In the genomic region with DNA sequence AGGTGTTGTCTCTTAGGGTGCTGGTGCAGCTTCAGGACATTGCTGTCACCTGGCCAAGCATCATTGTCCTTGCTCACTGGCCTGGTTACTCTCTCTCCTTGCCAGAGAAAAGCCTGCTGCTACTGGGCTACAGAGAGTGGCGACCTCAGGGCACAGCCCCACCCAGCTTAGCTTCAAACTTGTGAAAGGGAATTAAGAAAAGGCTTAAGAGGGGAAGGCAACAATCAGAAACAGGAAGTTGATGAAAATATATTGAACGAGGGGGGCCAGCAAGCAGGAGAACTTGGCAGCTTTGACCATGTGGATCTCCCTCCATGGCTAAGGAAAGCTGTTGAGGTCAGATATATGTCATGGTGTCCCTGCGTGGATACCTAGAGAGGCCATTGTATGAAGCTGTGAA, we compare ENCODE assay signal across 15 mouse cellular contexts.
"Had no signal": no experiment of that assay in that cellular context is flagged by ENCODE, and none has a peak within 500 bp of the region (broad histone marks: within the 10 kb centered on the region; RNA-seq: fewer than 3 reads in every experiment).

No protein-coding gene starts in this region.

- H3K4me3 ChIP-seq: layer of hippocampus, adult 2 months; limb, embryonic 15.5 days; midbrain, embryonic 10.5 days; midbrain, embryonic 15.5 days; neural tube, embryonic 13.5 days; stomach, embryonic 15.5 days had no signal

- H3K4me2 ChIP-seq: limb, embryonic 15.5 days; midbrain, embryonic 15.5 days; neural tube, embryonic 13.5 days; stomach, embryonic 15.5 days had no signal

- H3K27ac ChIP-seq: kidney, postnatal 0 days; layer of hippocampus, adult 2 months; limb, embryonic 15.5 days; liver, embryonic 14.5 days; midbrain, embryonic 10.5 days; midbrain, embryonic 15.5 days; neural tube, embryonic 13.5 days; stomach, embryonic 15.5 days had no signal

- H3K9ac ChIP-seq: limb, embryonic 15.5 days; liver, embryonic 14.5 days; midbrain, embryonic 15.5 days; neural tube, embryonic 13.5 days; stomach, embryonic 15.5 days had no signal

- H3K27me3 ChIP-seq: limb, embryonic 15.5 days; midbrain, embryonic 15.5 days; neural tube, embryonic 13.5 days; stomach, embryonic 15.5 days had no signal

- DNase-seq: kidney, adult 11 months; kidney, adult 9 months; kidney, postnatal 4 days; lung, adult 18-20 months; thymus, adult 2 months; thymus, postnatal 25 days had no signal

- H3K36me3 ChIP-seq: limb, embryonic 15.5 days; midbrain, embryonic 10.5 days; midbrain, embryonic 15.5 days; neural tube, embryonic 13.5 days; stomach, embryonic 15.5 days had no signal

- H3K4me1 ChIP-seq: limb, embryonic 15.5 days; midbrain, embryonic 15.5 days; stomach, embryonic 15.5 days had no signal

- H3K9me3 ChIP-seq: limb, embryonic 15.5 days; midbrain, embryonic 10.5 days; midbrain, embryonic 15.5 days; neural tube, embryonic 13.5 days; stomach, embryonic 15.5 days had no signal

- ATAC-seq: hindbrain, embryonic 16.5 days; midbrain, embryonic 15.5 days had no signal
